Mouse (Mus musculus) mouse embryonic stem cell (cell line): ENCODE results near the gene Fbxl13.
"Not testable (repeated sequence)": the region's sequence is repeated elsewhere in the genome, so short reads cannot be mapped to it uniquely, and the experiment has no call there.

Experiments used
- in situ Hi-C, 2 experiments: fragments of 300-500 bp; cut with MboI; formaldehyde crosslinking; loops; 1 replicate in 1 of 2; 3 replicates in 1 of 2; pipeline ENCODE4 v1.14.3; 2019 to 2020; ENCODE audit warnings: low sequenced_read_pairs in 2 of 2, low pct_unique_long_range_greater_than_20kb in 1 of 2, mixed read lengths in 1 of 2; ENCODE audit not compliant: unreplicated experiment in 1 of 2

Fbxl13 gene

DNA sequence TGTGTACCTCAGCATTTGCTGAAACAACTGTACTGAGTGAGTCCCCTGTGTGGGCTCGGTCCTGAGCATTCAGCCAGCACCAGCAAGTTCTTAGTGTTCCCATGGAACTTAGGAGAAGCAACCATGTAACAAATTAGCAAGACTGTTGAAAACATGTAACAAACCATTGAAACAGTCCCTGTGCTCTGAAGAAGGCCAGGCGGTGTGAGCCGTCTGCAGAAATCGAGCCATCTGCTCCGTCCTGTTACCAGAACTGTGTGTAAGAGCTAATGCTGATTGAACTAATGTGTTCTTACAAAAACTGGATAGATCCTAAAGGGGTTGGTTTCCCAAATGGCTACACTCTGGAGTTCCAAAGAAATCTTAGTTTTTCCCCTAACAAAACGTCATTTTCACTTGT is 15.4 kb upstream of the Fbxl13 start:
- in situ Hi-C loops, result no loop called here

DNA sequence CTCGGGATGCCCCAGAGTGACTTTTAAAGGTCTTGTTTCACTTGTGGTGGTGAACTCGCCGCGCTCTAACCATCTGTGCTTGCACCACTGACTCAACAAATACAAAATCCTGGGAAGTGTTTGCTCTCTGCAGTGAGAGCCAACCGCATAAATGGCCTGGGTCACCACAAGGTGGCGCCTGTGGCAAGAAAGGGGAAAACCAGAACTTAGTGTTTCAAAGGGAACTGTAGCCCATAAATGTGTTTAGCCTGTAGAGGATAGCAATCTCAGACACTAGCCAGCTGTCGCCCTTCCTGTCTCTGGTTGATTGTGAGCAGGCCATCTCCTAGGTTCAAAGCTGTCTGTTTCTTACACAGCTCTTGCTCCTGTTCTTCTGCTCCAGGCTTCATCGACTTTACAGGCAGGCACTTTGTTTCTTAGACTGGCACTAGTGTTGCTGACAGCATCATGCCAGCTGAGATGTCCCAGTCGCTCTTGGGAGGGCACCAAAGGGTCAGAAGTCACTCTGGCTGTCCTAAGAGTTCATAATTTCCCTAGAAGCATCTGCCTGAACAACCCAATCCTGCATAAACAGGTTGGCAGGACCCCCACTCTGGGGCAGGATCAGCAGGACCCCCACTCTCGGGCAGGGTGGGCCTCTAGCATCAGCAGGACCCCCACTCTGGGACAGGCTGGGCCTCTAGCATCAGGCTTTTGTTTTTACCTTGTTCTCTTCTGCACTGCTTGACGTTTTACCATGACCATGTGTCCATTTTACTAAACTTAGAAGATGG is 13.4 kb upstream of the Fbxl13 start:
- in situ Hi-C loops, result no loop called here

DNA sequence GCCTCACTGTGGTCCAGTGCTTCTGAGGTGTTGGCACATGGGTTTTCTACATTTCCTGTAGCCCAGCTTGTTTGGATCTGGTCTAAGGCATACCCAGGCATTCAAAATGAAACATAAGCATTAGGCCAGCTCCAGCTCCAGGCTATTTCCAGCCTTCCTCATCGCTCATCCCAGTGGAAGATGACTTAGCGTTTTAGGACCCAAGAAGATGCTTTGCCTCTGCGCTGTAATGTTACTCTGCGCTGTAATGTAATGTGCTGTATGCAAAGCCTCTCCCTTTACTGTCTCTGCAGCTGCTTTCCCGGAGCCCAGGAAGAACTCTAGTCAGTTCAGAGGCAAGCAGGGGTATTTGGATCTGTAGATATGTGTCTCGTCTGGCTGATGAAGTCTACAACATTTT is 12.6 kb upstream of the Fbxl13 start:
- in situ Hi-C loops, result no loop called here

DNA sequence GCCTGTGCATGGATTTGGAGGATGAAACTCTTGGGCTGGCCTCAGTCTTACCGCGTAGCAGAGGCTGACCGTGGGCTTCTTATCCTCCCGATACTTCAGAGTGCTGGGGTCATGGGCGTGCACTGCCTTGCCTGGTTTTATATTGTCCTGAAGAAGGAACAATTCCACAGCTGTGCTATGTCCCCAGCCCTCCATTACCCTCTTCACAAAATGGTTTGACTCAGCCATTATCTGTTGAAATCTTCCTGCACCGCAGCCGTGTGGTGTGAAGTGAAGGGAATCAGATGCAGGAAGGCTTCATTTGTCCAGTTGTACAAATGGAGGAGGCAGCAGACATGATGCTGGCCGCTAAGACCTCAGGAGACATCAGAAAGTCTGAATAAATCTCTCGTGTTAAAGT is 11.5 kb upstream of the Fbxl13 start:
- in situ Hi-C loops, result no loop called here

DNA sequence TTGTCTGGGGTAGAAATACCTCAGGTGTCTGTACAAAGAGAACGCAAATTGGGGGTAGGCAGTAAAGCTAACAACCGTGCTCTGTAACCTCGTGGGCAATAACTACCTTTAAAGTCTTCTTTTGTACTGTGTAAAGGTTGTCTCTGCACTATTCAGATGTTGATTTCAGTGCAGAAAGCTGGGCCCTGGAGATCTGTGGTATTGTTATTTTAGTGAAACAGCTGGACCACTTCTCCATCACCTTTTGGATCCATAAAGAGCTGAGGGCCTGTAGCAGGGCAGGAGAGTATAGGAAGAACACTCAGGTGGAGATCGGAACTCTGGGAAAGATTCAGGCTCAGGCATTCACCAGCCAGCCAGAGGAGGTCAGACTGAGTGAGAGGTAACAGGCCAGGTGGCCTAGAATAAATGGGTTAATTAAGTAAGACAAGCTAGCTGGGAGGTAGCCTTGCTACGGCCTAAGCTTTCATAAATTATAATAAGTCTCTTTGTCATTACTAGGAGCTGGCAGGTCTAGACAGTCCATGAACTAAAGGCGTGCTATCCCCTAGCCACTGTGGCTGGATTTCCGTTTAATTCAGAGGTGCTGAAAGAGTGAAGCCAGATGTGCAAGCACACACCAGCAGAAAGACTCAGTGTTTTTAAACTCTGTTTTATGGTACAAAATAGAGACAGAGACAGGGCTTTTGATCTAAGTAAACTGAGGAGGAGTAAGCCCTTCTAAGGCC is 6.6 kb upstream of the Fbxl13 start:
- in situ Hi-C loops, result no loop called here

DNA sequence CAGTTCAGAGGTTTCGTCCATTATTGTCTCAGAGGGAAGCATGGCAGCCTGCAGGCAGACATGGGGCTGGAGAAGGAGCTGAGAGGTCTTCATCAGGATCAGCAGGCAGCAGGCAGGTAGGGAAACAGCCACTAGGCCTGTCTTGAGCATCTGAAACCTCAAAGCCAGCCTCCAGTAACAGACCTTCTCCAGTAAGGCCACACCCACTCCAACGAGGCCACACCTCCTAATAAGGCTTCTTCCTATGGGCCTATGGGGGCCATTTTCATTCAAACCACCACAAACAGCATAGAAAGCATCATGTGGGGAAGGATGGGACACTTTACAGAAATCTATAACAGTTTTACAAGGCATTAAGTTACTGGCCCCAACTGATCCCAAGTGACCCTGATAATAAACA is 5.3 kb upstream of the Fbxl13 start:
- in situ Hi-C loops, result no loop called here

DNA sequence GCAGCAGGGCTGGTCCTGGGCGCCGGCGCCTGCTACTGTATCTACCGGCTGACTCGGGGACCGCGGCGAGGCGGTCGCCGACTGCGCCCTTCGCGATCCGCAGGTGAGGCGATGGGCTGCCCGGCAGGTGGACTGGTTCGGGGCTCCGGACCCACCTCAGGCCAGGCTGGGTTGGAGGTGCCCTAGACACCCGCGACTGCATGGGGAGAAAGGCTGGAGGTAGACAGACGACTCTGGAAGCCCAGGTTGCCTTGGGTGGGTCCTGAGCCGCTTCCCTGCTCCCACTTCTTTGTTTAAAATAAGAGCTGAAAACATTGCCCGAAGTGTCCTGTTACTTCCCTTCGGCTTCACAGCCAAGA is 678 bp upstream of the Fbxl13 start:
- in situ Hi-C loops, result no loop called here

DNA sequence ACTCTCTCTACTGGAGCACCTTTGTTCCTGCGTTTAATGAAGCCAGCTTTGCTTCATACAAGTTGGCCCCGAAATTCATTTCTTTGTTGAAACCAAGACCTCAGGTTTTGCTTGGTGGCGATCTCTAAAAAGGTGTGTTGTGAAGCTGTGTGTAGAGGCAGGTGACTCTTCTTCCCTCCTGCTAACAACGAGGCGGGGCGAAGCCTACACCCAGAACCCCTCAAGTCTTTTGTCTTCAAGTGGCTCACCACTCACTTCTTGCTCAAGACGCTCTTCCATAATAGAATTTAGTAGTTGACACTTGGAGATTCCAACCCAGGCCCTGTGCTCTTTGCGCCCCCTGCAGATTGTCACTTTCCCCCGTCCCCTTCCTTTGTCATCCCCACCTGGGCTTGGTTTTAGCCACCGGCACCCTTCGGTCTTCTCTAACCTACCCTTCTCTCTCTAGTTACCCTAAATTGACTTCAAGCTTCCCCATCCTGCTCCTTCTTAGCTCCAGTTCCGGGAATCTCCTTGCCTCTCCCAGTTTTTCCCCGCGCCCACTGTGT is 469 bp downstream of the Fbxl13 start:
- in situ Hi-C loops, result no loop called here

DNA sequence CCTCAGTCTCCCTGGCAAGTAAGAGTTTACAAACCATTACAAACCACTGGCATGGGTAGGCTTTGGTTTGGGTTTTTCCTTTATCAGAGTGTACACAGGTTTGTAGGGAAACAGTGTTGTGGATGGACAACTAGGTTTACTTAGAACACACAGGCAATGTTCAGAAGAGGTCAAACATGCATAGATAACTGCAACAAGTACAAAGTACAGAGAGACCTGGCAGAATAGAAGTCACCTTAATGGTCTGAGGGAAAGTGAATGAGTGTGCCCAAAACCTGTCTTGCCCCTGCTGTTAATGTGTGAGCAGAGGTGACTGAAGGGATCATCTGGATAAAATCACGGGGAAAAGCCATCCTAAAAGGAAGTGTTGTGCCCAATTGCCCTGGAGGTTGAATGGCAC is 1.8 kb downstream of the Fbxl13 start:
- in situ Hi-C loops, result no loop called here

DNA sequence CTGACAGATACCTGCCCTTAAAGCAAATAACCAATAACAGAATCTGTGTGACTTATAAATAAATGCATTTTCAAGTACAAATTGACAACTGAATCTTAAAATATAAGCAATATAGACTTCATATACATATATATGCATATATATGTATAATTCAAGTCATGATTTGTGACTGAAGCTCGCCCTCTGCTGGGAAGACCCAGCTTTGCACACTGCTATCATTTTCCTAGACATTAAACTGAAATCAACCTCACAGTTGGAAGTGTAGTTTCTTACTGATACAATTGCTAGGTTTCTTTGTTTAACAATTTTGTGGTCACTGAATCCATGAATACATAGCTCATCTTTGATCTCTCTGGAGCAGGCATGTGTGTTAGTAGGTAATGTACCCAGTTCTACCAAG is 4.5 kb downstream of the Fbxl13 start:
- in situ Hi-C loops, result no loop called here

DNA sequence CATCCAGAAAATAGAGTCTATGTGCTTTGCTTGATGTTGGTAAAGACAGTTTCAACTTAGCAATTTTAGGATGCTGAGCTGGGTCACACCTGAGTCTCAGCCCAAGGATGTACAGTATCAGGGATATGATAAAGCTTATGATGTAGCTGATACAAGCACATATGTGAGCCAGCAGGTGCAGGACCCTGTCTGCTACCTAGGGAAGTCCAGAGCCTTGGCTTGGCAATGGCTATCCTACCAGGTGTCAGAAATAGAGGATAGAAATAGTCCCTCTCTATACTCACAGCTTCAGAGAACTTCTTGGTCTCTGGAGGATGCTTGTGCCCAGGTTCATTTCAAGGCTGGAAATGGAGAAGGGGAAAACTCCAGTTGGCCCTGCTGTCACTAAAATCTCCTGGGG is 19.5 kb downstream of the Fbxl13 start:
- in situ Hi-C loops, result no loop called here

DNA sequence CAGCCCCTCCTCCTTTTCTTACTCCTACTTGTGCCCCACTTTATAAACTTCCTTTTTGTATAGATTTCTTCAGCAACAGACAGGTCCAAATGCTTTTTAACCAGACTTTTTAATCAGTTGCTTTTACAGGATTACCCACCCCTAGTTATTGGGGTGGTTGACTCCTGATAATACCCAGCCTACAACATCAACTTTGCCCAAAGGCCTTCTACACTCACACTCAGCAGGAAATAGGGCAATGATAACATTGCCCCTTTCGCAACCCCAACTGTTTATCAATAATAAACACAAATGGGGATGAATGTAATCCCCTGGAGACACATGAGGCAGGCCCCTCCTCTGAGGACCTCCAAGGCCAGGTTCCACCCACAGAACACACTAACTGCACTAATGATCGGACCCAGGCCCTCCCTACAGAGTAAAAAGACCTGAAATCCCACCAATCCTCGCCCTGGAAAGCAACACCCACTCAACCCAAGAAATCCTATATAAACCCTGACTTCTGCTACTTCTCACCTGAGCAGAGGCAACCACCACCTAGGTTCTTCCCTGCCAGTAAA is 28.9 kb downstream of the Fbxl13 start:
- in situ Hi-C loops, result no loop called here

DNA sequence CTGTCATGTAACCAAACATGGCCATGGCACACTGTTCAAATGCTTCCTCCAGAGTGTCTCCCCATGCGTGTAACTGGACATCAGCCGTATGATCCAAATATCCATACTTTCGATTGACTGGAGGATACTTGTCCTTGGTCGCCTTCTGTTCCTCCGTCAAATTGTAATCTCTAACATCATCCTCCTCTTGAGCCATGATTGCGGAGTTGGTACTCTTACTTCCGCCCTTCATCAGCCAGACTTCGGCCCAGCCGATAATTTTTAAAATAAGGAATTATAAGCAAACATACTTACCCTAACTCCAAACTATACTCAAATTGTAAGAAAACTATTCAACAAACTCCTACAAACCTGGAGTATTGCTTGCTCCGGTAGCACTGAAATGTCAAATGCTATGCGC is 31.1 kb downstream of the Fbxl13 start:
- in situ Hi-C loops, result not testable (repeated sequence)

DNA sequence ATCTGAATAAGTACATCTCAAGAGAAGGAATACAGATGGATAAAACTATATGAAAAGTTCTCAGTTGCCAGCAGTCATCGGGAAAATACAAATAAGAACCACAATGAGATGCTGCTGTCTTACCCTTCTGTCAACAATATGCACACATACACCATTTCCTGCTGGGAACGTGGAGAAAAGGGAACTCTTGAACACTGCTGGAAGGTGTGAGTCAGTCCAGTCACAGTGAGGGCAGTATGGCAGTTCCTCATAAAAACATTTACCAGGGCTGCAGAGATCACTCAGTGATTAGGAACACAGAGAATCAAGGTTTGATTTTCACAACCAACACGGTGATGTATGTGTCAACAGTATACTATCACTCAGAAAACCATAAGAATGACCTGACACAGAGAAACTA is 34.4 kb downstream of the Fbxl13 start:
- in situ Hi-C loops, result no loop called here

DNA sequence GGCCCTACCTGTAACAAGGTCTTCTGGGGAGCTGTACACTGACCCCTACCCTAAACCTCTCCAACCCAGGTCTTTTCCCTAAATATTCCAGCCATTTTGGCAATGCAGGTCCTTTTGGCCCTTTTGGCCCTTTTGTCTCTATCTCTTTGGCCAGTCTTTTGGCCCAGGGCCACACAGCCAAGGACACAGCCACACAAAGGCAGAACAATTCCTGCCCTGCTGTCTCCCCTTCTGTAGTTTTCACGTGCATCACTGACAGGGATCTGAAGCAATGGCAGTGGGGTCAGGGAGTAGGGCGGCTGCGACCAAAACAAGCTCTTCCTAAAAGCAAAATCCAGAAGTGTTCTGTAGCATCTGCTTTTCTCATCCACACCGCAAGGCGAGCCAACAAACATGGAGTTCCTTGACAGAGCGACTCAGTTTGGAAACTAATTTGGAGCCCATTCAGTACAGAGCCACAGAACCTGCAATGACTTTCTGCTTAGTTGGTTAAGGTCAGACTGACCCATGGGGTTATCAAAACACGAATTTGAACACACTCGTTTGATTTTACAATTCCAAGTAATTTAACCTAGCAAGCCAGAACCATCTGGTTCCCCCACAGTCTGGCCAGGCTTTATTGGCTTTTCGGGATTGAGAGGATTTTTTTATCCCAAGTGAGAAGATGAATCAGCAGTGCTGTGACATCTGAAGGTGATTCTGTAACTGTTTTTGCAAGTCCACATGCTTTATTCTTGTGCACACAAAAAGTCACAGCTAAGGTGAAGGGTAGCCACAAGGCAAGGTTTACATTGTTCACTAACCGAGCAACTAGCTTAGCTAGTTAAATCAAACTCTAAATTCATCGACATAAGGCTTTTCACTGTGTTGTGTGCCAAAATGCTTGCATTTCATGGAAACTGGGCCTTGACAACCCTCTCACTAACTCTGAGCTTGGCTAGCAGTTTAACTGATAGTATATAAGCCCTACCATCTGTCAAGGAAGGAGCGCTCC is 36.8 kb downstream of the Fbxl13 start:
- in situ Hi-C loops, result no loop called here

DNA sequence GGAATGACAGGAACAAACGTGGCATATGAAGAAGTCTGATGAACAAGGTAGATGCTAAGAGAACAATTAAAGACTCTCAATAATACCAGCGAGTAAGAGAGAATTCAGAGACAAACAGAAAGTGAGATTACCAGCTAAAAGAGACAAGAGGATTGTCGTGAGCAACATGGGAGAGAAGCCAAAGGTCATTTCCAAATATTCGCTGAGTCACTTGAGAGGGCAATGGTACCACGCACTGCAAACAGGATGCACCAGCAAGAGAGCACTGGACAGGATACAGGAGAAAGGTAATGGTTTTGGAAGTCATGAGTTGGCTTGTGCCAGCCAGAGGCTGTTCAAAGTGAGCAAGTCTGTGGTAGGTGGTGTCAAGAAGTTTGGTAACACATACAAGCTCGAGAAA is 39.5 kb downstream of the Fbxl13 start:
- in situ Hi-C loops, result no loop called here

DNA sequence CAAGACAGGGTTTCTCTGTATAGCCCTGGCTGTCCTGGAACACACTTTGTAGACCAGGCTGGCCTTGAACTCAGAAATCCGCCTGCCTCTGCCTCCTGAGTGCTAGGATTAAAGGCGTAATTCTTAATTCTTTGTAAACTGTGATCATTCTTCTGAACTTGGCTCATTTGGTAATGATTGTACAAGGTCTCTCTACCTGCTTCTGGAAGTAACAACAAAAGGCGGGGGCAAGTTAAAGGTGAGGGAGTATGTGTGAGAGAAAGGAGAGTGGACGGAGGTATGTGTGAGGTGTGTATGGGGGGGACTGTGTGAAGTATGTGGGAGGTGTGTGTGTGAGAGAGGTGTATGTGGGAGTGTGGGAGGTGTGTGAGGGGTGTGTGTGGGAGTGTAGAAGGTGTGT is 45.5 kb downstream of the Fbxl13 start:
- in situ Hi-C loops, result loop anchor here in 1 of 2 experiments (25.0 kb wide), 1 partner anchor 288 kb away; no protein-coding TSS in a partner anchor

DNA sequence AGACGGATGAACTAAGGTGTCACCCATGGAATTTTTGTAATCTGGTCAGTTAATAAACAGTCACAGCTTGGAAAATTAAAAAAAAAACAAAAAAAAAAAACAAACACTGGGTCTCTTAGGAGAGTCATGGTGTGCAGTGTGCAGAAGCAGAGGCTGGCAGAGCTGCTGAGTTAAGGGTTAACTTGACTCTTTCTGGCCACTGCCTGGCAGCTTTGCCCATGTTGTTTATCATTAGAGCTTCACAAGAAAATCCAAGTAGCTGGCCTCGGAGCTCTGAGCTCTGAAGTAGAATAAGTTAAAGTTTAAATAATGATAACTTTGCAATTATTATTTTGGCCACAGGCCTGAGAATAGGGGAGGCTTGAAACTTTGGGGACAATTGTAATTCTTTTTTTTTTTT is 45.9 kb downstream of the Fbxl13 start:
- in situ Hi-C loops, result loop anchor here in 1 of 2 experiments (25.0 kb wide), 1 partner anchor 287 kb away; no protein-coding TSS in a partner anchor
